Mouse (Mus musculus) ES-E14 (cell line): Measurements from ENCODE around the gene Emc8.

Experiments
- CHD2 ChIP-seq: IDR thresholded peaks from 2 replicates; pipeline ENCODE4 v1.6.1; 2014; ENCODE audit warnings: mild to moderate bottlenecking, low read depth, low read length, inconsistent platforms
- HCFC1 ChIP-seq: IDR thresholded peaks from 2 replicates; pipeline ENCODE4 v1.6.1; 2012; ENCODE audit warnings: low read length, inconsistent platforms, borderline replicate concordance; ENCODE audit not compliant: insufficient read depth
- MAFK ChIP-seq: IDR thresholded peaks from 2 replicates; pipeline ENCODE4 v1.6.1; 2014; ENCODE audit warnings: mild to moderate bottlenecking, low read depth, low read length, inconsistent platforms; ENCODE audit not compliant: insufficient read depth
- ZC3H11A ChIP-seq: IDR thresholded peaks from 2 replicates; pipeline ENCODE4 v1.6.1; 2012; ENCODE audit warnings: low read depth, mild to moderate bottlenecking, inconsistent platforms, low read length, borderline replicate concordance
- ZNF384 ChIP-seq: IDR thresholded peaks from 2 replicates; pipeline ENCODE4 v1.6.1; 2012; ENCODE audit warnings: low read depth, low read length, inconsistent platforms

GRCm38 (mm10) chr8:120607460-120607859 is 60.9 kb downstream of the Emc8 start:
- TF ChIP-seq MAFK (no peak), ZNF384 (no peak), HCFC1 (no peak), ZC3H11A (no peak), CHD2 (no peak)
